Mouse (Mus musculus): ENCODE results near the gene Tmco4. TPM values are rescaled to one million over a fixed set of nuclear protein-coding genes. Genes with fewer than 3 reads are reported as not detected.
A peak's percentile ranks its signal among the peaks of the same experiment; 100 is the strongest.

Tmco4 gene
- total RNA-seq, 2 experiments from 2014 or later: 1.1 to 1.8 TPM

- intact Hi-C loops (cut with DNase I): no loop called here
- DNase-seq (ENCODE audit: low spot score in 2 of 2): no peak
Measured at GRCm38 (mm10) chr4:139011201-139011702, 38.6 kb downstream of the Tmco4 start.

- DNase-seq (ENCODE audit: low spot score in 2 of 2): no peak
- intact Hi-C loops (cut with DNase I): no loop called here
Measured at GRCm38 (mm10) chr4:139013281-139013680, 40.6 kb downstream of the Tmco4 start.

DNA sequence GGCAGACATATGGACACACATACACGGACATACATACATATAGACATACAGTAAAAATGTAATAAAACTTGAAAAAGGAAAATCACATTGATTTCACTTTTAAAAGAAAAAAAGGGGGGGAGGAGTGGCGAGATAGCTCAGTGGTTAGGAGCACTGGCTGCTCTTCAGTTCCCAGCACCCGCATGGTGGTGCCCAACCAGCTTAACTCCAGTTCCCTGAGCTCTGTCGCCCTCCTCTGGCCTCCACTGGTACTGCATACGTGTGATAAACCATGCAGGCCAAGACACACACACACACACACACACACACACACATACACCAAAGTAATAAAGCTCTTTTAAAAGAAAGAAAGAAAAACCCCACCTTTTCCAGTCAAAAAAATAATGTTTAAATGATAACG is 42.1 kb downstream of the Tmco4 start:
- intact Hi-C loops (cut with DNase I): no loop called here

DNA sequence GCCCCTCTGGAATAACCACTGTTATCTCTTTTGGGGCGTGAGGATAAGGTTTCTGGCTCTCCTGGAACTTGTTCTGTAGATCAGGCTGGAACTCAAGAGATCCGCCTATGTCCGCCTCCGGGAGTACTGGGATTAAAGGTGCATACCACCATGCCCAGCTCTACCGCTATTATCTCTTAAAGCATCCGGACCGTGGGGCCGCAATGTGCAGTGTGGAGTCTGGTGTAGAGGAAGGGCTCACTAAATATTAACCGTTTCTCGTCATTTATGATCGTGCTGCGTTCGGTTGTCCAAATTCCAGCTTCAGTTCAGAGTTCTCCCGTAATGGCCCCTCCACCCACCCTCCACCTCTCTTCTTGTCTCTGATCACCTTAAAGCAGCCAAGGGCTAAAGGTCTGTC is 45.7 kb downstream of the Tmco4 start:
- no peak for DNase-seq (ENCODE audit: low spot score in 2 of 2)
- intact Hi-C loops (cut with DNase I): no loop called here

More for the DNA sequence above, 42.1 kb downstream of the Tmco4 start:
- no peak for DNase-seq (ENCODE audit: low spot score in 2 of 2)

GRCm38 (mm10) chr4:139018976-139019375 is 46.3 kb downstream of the Tmco4 start:
- intact Hi-C loops (cut with DNase I): no loop called here
- DNase-seq (ENCODE audit: low spot score in 2 of 2): no peak

DNA sequence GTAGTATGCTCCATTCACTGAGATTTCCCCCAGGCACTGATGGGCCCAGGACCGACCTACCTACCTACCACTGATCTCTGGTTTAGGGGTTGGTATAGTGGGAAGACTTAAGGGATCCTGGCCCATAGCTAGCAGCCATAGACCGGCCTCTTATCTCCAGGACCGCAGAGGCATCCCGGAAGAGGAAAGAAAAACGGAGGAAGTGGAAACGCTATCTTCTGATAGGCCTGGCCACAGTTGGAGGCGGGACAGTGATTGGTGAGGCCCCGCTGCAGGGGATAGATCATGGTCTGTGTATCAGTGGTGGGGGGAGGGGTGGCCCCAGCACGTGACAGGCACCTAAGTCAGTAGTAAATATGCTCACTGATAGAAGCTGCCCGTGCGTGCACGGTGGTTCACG is 46.7 kb downstream of the Tmco4 start:
- intact Hi-C loops (cut with DNase I): no loop called here
- no peak for DNase-seq (ENCODE audit: low spot score in 2 of 2)

DNA sequence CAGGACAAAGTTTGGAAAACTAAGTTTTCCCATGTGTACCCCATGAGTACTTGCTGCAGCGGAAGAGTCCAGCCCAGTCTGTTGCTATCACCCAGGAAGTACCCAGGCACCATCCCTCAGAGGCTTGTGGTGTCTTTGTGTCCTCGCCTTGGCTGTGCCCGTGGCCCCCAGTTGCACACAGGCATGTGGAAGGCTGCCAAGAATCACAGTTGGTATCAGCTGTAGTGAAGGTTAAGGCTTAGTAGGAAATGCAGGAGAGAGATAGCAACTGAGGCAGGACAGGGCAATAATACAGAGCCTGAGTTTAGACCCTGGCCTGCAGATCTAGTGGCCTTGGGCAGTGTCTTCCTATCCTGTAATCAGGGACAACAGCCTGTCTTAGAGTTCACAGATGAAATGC is 47.7 kb downstream of the Tmco4 start:
- intact Hi-C loops (cut with DNase I): no loop called here
- DNase-seq (ENCODE audit: low spot score in 2 of 2): no peak

- peak; percentile 60 to 74 for DNase-seq (ENCODE audit: low spot score in 2 of 2)
- intact Hi-C loops (cut with DNase I): no loop called here
Measured at GRCm38 (mm10) chr4:139024379-139024778, 51.7 kb downstream of the Tmco4 start.

- intact Hi-C loops (cut with DNase I): no loop called here
- DNase-seq (ENCODE audit: low spot score in 2 of 2): no peak
Measured at GRCm38 (mm10) chr4:139030675-139031074, 58.0 kb downstream of the Tmco4 start.

DNA sequence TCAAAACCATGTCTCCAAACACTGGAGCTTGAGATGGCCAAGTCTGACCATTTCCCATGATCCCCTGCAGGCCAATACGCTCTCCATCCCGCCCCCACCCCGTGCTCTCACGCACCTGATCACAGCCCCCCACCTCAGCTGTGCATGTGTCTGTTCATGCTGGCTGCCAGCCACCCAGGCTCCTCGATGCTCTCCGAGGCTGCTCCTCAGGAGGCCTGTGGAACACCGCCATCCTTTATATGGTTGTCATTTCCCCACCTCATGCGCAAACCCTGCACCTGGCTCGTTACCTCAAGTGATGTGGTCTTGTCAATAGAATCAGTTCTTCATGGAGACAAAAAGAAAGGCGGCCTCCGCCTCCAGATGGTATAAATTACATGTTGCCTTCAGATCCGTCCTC is 59.8 kb downstream of the Tmco4 start:
- intact Hi-C loops (cut with DNase I): no loop called here
- DNase-seq (ENCODE audit: low spot score in 2 of 2): no peak

- intact Hi-C loops (cut with DNase I): no loop called here
- DNase-seq (ENCODE audit: low spot score in 2 of 2): no peak
Measured at GRCm38 (mm10) chr4:139033263-139034009, 60.7 kb downstream of the Tmco4 start.

DNA sequence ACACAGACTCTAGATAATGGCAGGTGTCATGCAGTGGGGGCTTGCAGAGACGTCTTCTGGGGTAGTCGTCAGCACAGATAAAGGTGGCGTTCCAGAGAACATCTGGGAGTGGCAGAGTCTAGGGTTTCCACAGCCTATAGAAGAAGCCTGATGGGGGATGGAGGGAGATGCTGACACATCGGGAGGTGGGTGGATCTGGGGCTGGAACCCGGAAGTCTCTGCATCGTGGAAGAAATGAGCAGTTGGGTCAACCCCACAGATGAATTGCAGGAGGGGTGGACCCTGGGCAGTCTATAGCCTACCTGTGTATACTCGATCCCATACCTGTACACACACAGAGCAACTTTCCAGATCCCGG is 61.3 kb downstream of the Tmco4 start:
- DNase-seq (ENCODE audit: low spot score in 2 of 2): no peak
- intact Hi-C loops (cut with DNase I): no loop called here

DNA sequence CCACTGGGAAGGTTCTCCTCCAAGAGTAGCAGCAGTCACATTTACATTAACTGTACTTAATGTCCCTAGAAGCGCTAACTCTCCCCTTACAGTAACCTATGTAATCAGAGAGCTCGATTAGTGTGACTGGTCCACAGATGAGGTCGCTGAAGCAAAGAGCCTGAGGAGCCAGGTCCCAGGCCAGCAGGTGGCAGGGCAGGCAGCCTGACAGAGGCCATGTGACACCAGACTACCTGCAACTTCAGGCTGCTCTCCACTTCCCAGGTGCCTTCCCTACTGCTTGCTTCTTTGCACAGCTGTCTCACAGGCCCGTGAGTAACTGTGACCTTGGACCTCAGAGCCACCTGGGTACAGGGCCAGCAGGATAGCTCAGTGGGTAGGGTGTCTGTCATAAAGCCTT is 61.9 kb downstream of the Tmco4 start:
- no peak for DNase-seq (ENCODE audit: low spot score in 2 of 2)
- intact Hi-C loops (cut with DNase I): no loop called here

DNA sequence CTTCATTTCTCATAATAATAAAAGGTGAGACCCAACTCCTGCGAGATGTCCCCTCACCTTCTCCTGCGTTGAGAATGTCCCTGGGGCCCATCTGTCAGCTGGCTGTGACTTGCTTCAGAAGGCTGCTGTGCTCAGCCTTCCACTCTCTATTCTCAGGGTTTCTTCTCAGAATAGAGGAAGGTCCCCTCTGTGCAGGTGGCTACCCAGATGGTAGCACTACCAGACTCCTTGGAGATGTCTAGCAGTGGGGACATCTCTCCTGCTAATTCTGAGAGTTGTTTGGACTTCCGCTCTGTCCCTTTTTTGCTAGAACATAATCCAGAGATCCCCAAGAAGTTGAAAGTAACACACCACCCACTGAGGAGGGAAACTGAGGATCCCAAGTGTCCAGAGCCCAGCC is 62.3 kb downstream of the Tmco4 start:
- DNase-seq (ENCODE audit: low spot score in 2 of 2): no peak
- intact Hi-C loops (cut with DNase I): loop anchor here (5.0 kb wide), 1 partner anchor 42 kb away; the partner anchor contains the start of gene Htr6

DNA sequence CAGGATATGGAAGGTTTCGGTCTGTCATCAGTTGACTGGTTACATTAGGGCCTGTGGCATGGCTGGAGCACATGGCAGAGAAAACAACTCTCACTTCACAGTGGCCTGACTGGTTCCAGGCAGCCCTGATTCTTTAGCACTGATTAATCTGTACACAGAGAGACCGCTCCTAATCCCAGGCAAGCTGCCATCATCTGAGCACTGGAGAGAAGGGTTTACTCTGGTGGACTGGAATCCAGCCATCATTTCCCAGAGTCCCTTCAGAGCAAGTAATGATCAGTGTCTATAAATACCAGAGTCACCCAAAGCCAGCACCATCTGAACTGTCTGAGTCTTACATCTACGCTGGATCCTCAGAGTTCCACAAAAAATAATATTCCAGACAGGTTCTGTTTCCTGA is 63.1 kb downstream of the Tmco4 start:
- DNase-seq (ENCODE audit: low spot score in 2 of 2): no peak
- intact Hi-C loops (cut with DNase I): loop anchor here (5.0 kb wide), 1 partner anchor 42 kb away; the partner anchor contains the start of gene Htr6

GRCm38 (mm10) chr4:139037795-139038607 is 65.3 kb downstream of the Tmco4 start:
- DNase-seq (ENCODE audit: low spot score in 2 of 2): peak in 1 of 2 experiments; percentile 60
- intact Hi-C loops (cut with DNase I): loop anchor here (5.0 kb wide), 1 partner anchor 39 kb away; the partner anchor contains the start of gene Htr6

DNA sequence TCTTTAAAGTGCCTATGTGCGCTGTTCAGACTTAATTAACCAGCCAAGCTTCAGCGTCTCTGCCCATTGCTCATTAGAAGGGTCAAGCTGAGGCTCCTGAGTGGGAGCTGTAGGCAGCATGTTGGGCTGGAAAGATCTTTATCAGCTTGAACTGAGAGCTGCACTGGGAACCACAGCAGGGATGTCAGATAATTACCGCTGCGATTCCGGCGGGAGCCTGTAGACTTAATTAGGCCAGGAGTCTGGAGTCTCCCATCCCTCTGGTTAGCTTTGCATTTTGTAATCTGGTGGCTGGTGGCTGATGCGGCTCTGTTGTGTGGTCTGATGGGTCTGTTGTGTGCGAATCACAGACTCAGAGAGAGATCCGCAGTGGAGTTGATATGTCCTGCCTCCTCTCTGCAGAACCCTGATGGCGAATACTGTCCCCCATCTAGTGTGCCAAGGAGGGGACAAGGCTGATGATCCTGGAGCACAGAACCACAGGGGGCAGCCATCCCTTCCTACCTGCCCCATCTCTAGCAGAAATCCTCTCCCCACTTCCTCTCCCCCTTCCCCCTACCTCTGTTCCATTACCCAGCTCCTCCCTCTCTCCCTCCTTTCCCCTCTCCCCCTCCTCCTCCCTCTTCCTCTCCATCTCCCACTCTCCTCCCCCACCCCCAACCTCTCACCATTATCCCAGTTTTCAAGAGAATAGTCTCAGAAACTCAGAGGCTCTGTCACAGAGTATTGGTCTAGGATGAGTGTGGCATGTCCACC is 67.6 kb downstream of the Tmco4 start:
- intact Hi-C loops (cut with DNase I): no loop called here

DNA sequence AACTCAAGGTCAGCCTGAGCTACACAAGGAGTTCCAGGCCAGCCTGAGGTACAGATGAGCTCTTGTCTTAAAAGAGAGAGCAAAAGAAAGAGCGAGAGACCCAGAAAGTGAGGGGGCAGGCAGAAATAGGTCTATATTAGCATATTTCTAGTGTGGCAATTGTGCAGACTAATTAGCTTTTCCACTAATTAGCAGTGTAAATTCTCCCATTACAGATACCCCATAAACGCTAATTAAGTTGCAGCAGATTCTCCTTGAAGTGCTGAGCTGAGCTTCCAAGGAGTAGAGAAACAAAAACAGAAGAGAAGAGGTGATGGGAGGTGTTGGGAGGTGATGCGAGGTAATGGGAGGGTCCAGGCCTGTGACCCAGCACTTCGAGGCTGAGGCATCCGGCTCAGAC is 69.9 kb downstream of the Tmco4 start:
- DNase-seq (ENCODE audit: low spot score in 2 of 2): no peak
- intact Hi-C loops (cut with DNase I): no loop called here

More for the DNA sequence above, 67.6 kb downstream of the Tmco4 start:
- no peak for DNase-seq (ENCODE audit: low spot score in 2 of 2)

- intact Hi-C loops (cut with DNase I): no loop called here
- DNase-seq (ENCODE audit: low spot score in 2 of 2): no peak
Measured at GRCm38 (mm10) chr4:139043600-139043999, 70.9 kb downstream of the Tmco4 start.

GRCm38 (mm10) chr4:139044566-139044965 is 71.9 kb downstream of the Tmco4 start:
- intact Hi-C loops (cut with DNase I): no loop called here
- DNase-seq (ENCODE audit: low spot score in 2 of 2): no peak
